Mouse (Mus musculus) layer of hippocampus, adult 8-10 months (tissue): ENCODE measurements around the gene 1700016D06Rik. TPM values are rescaled to one million over a fixed set of nuclear protein-coding genes. Genes with fewer than 3 reads are reported as not detected.
"Not testable (repeated sequence)": the region's sequence is repeated elsewhere in the genome, so short reads cannot be mapped to it uniquely, and the experiment has no call there.

Experiments
- DNase-seq, 2 experiments: peaks; one replicate each; pipeline ENCODE4 v3.0.0; 2022; ENCODE audit warnings: low spot score in 2 of 2
- total RNA-seq, 4 experiments: library from RNA; stranded (reverse); gene quantifications; 2 replicates each; pipeline ENCODE4 v1.2.4; 2022

1700016D06Rik gene
- total RNA-seq, 4 experiments from 2014 or later: not detected

- no peak for DNase-seq
These were observed 2.9 kb upstream of the 1700016D06Rik start for GRCm38 (mm10) chr8:11703789-11704188.

GRCm38 (mm10) chr8:11701428-11701827 is 565 bp upstream of the 1700016D06Rik start:
- no peak for DNase-seq

GRCm38 (mm10) chr8:11700060-11701032 is 517 bp downstream of the 1700016D06Rik start:
- DNase-seq: peak; percentile 64 to 84

DNA sequence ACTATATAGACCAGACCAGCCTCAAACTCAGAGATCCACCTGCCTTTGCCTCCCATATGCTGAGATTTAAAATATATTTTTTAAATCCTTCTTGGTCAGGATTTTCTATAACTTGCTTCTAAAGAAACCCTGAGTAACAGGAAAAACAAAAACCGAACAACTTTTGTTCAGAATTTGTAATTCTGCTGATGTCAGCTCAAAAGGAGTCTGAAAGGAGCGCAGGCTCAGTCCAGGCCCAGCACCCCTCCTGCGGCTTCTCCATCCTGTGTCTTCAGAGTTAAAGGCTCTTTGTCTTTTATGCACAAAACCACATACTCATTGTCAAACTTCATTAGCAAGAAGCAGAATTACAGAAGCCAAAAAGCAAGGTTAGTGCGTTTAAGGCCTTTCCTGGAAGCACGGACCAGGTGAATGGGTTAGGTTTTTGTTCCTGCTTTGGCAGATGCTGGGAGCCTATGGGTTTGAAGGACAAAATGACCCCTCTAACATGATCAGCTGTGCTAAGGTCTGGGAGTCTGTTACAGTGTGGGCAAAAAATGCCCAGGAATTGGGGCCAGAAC is 1.3 kb downstream of the 1700016D06Rik start:
- DNase-seq: no peak

DNA sequence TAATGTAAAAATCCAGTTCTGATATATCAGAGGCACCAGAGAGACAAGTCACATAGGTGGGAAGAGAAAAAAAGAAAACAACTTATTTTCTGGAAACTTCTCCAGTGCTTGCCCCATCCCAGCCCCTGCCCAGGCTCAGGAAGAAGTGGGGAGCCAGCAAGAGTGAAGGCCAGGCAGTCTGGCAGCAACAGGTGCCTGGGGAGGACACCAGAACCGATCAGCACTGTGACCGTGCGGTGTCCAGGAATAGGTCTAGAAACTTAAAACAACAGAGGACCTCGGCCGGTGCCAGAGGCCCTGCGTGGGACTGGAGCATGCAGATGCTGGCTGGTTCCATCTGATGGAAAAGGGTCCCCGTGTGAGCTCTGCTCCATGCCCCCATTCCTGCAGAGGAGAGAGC is 3.4 kb downstream of the 1700016D06Rik start:
- DNase-seq: no peak

- DNase-seq: no peak
These were observed 4.7 kb downstream of the 1700016D06Rik start for GRCm38 (mm10) chr8:11696176-11696575.

GRCm38 (mm10) chr8:11693972-11694371 is 6.9 kb downstream of the 1700016D06Rik start:
- DNase-seq: no peak

DNA sequence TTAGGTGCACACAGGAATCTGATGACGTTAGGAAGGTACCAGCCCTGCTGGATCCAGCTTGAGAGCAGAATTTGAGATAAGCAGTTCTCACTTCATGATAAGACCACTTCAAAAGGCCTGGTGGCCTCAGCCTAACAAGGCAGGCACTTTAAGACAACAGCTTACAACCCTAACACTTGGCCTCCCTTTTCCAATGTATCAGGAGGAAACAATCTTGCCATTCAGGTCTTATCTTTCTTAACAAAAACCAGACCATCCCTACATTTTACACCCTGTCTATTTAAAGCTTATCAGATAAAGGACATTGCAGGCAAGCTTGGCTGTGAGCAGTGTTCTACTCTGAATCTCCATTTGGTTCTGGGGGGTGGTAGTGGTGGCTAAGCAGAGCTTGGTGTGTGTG is 8.4 kb downstream of the 1700016D06Rik start:
- no peak for DNase-seq

DNA sequence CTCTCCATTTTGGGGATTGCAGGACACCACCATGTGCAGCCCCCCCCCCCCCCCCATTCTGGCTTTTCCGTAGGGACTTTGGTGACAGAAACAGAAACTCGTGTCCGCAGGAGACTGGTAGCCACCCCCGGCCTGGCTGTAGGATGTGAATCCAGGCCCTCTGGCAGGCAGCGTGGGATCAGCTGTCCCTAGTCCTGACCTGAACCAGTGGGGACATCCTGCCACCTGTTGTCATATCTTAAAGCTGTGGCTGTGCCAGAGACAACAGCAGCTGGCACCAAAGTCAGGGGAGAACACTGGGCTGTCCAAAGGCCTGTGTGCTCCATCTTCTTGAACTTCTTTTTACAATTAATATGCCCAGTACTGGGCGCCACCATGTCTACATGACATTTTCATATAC is 9.1 kb downstream of the 1700016D06Rik start:
- DNase-seq: no peak

GRCm38 (mm10) chr8:11691284-11691683 is 9.6 kb downstream of the 1700016D06Rik start:
- no peak for DNase-seq

DNA sequence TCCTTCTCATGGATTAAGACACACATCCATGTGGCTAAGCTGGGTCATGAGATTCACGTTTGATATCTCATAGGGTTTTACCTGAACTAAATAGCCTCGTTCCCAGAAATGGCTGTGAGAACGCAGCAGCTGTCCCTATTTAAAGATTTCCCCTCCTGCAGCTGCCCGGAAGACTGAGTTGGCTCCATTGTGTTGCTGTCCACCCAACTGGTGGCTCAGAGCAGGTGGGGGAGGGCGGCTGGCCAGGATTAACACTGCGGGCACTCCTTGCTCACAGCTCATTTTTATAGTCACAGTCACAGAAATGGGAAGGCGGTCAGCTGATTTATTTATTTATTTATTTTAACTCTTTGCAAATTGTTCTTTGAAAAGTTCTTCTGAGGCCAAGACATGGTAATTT is 10.9 kb downstream of the 1700016D06Rik start:
- DNase-seq: no peak

GRCm38 (mm10) chr8:11687251-11687650 is 13.6 kb downstream of the 1700016D06Rik start:
- no peak for DNase-seq

DNA sequence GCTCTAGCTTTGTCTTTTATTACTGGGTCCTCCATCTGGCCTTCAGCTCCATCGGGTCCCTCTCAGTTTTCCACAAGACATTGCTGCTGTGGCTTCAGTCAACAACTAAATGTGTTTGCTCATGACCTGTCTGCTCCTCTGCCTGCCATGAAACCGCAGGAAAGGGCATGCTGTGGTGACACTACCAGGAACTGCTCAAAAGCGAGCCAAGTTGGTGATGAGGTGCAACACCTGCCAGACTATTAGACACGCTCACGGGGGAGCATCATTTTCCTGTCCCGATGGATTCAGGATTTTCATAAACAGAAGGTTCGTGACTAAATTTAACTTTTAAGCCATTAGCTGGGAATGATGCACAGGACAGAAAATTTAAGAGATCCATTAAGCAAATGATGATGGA is 16.3 kb downstream of the 1700016D06Rik start:
- DNase-seq: no peak

GRCm38 (mm10) chr8:11668308-11668707 is 32.6 kb downstream of the 1700016D06Rik start:
- DNase-seq: no peak

- not testable (repeated sequence) for DNase-seq
These were observed 34.7 kb downstream of the 1700016D06Rik start for GRCm38 (mm10) chr8:11666023-11666716.

DNA sequence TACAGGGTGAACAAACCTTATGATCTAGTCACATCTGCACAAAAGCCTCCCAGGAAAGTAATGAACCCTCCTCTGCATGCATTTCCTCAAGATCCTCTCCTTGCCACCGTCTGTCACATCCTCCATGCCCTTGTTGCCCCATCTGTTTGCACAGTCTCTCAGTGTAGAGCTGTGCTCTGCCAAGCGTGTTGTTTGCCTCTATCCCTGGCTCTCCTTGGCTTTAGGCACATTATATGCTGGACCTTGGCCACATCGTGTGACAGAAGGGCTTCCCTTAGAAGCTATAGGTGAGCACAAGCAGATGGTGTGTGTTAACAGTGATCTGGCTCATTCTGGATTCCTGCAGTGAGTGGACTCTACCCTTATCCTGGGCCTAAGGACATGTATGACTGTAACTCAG is 38.9 kb downstream of the 1700016D06Rik start:
- DNase-seq: no peak

DNA sequence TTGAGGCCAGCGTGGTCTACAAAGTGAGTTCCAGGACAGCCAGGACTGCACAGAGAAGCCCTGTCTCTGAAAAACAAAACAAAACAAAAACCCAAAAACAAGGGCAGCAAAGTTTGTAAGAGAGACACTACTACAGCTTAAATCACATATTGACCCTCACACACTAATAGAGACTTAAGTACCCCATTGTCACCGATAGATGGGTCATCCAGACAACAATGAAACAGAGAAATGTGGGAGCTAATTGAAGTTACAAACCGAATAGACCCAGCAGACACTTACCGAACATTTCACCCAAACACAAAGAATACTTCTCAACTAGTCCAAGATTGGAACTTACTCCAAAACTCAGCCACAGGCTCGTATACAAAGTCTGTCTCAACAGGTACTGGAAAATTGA is 50.8 kb downstream of the 1700016D06Rik start:
- no peak for DNase-seq

- DNase-seq: no peak
These were observed 57.7 kb downstream of the 1700016D06Rik start for GRCm38 (mm10) chr8:11643123-11643522.

- DNase-seq: no peak
These were observed 60.3 kb downstream of the 1700016D06Rik start for GRCm38 (mm10) chr8:11640606-11641005.

- DNase-seq: no peak
These were observed 63.3 kb downstream of the 1700016D06Rik start for GRCm38 (mm10) chr8:11637531-11637930.

DNA sequence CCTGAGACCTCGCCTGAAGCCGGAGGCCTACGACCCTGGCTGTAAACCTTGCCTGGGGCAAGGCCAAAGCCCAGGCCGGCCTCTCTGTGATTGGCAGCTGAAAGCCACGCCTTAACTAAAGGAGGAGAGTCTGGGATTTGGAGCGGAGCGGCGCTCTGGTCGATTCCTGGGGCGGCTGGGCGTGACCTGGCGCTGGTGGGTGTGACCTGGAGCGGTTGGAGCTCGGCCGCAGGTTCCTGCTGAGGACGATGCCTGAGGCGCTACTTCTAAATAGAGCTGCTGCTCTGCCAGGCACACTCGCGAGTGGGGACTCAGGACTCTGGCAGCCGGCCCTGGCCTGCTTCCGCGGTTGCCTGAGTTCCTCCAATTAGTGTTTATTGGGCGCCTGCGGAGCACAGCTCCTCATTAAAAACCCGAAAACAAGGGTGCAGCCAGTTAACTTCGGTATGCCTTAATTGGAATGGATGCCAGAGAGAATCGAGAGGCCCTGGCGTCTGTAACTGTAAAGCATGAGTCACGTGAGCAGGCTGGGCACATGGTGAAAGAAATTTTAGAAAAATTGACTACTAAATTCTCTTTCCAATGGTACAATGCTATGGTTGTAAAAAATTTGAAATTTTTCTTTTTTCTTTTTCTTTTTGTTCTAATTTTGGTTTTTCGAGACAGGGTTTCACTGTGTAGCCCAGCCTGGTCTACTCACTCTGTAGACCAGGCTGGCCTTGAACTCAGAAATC is 64.4 kb downstream of the 1700016D06Rik start:
- DNase-seq: peak; percentile 88 to 89
